Mouse (Mus musculus): Measurements from ENCODE around the gene Fam13a.
A peak's percentile ranks its signal among the peaks of the same experiment; 100 is the strongest.

Gene Fam13a

DNA sequence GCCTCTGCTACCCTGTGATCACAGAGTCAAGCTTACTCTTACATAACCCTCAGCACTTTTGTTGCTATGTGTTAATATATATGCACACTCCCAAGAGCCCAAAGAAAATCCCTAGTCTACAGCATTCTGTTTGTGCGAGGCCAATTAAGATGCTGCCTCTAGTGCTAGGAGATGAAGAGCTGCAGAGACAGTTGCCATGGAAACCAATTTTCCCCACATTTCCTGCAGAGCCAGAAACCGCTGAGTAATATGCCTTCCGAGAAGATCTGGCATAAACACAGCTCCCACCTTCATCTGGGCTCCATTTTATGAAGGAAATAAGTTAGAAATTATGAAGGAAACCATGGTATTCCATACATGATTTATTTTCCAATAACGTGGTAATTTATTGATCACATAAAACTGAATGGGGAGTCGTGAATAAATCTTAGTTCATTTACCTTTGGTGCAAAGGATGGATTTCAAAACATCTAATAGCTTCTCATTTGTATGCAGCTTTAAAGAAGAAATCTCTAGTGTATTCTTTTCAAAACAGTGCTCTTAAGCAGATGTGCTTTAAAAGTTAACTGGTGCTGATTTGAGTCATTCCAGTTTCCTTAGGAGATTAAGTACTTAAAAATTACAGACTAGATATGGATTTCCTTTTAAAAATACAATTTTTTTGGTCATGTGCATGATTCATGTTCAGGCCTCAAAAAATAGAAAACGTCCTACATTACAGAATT, 91.0 kb downstream of the Fam13a start:
- DNase-seq (ENCODE audit: low read depth, low spot score) = peak; percentile 98

GRCm38 (mm10) chr6:58932515-58933188, 91.7 kb downstream of the Fam13a start:
- no peak for DNase-seq (ENCODE audit: low read depth, low spot score)

- DNase-seq (ENCODE audit: low read depth, low spot score) = no peak
Measured at GRCm38 (mm10) chr6:58931149-58931548, 93.2 kb downstream of the Fam13a start.

GRCm38 (mm10) chr6:58929911-58930431, 94.4 kb downstream of the Fam13a start:
- peak; percentile 56 for DNase-seq (ENCODE audit: low read depth, low spot score)

- DNase-seq (ENCODE audit: low read depth, low spot score) = no peak
Measured at GRCm38 (mm10) chr6:58927881-58928280, 96.5 kb downstream of the Fam13a start.

DNA sequence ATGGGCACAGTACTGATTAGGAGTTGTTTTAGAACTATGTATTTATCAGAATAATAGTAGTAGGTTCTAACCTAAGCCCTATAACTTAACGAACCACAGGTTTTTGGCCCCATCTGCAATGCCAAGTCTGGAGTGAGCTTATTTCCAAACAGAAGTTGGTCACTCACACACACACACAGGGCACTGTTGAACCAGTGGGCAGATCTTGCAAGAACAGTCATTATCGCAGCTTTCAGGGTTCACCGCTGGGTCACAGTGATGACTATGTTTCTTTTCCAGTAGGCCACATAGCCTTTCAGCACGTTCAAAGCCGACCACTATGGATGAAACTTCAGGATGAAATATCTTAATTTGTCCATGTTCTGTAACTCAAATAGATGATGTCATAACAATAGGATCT, 101.8 kb downstream of the Fam13a start:
- DNase-seq (ENCODE audit: low read depth, low spot score) = no peak

DNA sequence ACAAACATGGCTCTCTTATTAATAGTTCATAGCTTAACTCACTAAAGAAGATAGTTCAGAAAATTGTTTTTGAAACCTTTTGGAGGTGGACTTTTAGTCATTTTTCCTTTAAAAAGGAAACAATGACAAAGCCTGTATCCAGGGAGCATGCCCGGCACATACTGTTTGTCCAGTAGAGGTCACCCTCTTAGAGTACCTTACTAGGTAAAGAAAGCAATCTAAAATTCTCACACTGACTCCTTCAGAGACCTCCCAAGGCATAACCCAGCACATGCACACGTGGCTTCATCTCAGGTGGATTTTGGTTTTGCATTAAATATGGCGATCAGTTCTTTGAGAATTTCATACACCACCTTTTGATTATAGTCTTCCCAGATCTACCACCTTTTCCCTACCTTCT, 102.7 kb downstream of the Fam13a start:
- no peak for DNase-seq (ENCODE audit: low read depth, low spot score)

GRCm38 (mm10) chr6:58920735-58921134, 103.6 kb downstream of the Fam13a start:
- no peak for DNase-seq (ENCODE audit: low read depth, low spot score)

DNA sequence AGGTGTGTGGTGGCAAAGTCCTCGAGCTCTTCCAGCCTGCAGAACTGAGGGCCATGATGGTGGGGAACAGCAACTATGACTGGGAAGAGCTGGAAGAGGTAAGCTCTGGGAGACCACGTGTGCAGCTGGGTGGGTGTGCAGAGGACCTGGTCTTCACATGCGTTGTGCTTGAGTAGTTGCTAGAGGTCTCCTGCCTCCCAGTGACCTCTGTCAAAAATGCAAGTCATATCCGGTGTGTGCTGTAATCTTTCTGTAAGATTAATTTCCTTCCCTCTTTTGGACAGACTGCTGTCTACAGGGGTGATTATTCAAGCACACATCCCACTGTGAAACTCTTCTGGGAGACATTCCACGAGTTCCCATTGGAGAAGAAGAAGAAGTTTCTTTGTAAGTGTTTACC, 107.9 kb downstream of the Fam13a start:
- DNase-seq (ENCODE audit: low read depth, low spot score) = no peak

GRCm38 (mm10) chr6:58913971-58914370, 110.4 kb downstream of the Fam13a start:
- no peak for DNase-seq (ENCODE audit: low read depth, low spot score)

- DNase-seq (ENCODE audit: low read depth, low spot score) = no peak
Measured at GRCm38 (mm10) chr6:58913551-58913950, 110.8 kb downstream of the Fam13a start.

DNA sequence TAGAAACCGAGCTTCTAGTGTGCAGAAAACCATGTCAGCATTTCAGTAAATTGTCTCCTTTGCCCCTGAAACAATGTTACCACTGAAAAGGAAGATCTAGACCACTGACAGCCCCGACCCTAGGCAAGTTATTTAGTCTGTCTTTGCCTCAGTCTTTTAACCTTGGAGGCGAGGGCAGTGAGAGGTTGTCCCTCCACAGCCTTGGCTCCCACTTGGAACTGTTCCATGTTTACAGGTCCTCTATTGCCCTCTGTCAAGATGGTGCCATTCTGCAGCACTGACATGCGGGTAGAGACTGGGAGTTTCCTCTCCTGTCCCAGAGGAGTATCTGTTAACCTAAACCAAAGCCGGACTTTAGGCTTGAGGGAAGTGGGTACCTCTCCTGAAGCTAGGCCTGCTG, 111.5 kb downstream of the Fam13a start:
- no peak for DNase-seq (ENCODE audit: low read depth, low spot score)

- DNase-seq (ENCODE audit: low read depth, low spot score) = no peak
Measured at GRCm38 (mm10) chr6:58907791-58908190, 116.6 kb downstream of the Fam13a start.

DNA sequence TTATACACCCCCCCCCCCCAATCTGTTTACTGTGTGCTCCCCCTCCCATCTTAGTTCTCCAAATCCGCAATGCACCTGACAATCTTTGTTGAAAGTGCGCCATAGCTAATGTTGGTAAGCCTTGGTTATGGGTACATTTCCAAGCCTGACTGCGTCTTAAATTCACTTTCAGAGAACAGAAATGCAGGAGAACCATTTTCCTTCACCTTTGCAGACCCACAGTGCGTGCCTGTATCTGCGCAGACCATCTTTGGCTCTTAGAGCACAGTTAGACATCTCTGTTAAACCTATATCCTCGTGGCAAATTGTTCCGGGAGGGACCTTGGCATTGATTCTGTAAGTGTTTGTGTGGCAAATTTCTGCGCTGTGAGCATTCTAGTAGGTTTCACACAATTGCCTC, 117.0 kb downstream of the Fam13a start:
- DNase-seq (ENCODE audit: low read depth, low spot score) = no peak

DNA sequence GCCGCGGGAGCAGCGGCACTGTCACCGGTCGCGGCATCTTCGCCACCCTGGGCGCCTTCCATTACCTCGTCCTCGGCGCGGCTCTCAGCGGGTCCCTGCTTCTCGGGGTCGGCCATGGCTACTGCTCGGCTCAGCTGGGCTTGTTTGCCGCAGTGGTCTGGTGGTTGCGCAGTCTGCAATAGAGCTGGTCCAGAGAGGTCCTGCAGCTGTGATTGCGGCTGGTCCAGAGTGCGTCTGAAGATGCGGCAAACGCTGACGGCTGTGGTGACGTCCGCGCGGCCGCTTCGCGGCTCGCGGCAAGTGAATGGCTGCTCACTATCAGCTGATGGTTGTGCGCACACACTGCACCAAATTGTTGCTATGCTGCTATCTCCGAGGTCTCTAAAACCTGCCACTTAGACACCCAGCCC, 117.5 kb downstream of the Fam13a start, which contains the start of gene Nap1l5:
Gene Nap1l5 (minus strand): TSS at position 225 of the 410 bp plus-strand sequence.
- DNase-seq (ENCODE audit: low read depth, low spot score) = peak; percentile 89

- DNase-seq (ENCODE audit: low read depth, low spot score) = no peak
Measured at GRCm38 (mm10) chr6:58904551-58904950, 119.8 kb downstream of the Fam13a start.

DNA sequence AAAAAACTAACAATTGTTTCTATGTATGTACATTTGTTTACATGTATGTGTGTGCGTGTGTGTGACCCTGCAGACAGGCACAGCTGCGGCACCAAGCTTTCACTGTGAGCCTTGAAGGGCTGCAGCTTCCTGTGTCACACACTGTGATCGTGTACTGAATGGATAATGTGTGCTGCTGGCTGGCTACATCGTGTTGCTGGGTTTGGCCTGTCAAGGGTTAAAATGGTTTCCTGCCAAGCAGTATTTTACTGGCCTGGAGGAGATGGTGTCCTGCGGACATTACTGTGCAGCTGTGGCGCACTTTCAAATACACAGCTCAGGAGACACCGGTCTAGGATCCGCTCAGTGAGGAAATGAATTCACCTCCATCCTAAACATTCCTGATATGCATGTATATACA, 121.2 kb downstream of the Fam13a start:
- no peak for DNase-seq (ENCODE audit: low read depth, low spot score)

GRCm38 (mm10) chr6:58900536-58900935, 123.8 kb downstream of the Fam13a start:
- DNase-seq (ENCODE audit: low read depth, low spot score) = no peak

GRCm38 (mm10) chr6:58899076-58899475, 125.3 kb downstream of the Fam13a start:
- no peak for DNase-seq (ENCODE audit: low read depth, low spot score)

- DNase-seq (ENCODE audit: low read depth, low spot score) = no peak
Measured at GRCm38 (mm10) chr6:58896648-58897047, 127.7 kb downstream of the Fam13a start.

- no peak for DNase-seq (ENCODE audit: low read depth, low spot score)
Measured at GRCm38 (mm10) chr6:58894994-58895393, 129.4 kb downstream of the Fam13a start.

GRCm38 (mm10) chr6:58893307-58893706, 131.0 kb downstream of the Fam13a start:
- DNase-seq (ENCODE audit: low read depth, low spot score) = no peak

DNA sequence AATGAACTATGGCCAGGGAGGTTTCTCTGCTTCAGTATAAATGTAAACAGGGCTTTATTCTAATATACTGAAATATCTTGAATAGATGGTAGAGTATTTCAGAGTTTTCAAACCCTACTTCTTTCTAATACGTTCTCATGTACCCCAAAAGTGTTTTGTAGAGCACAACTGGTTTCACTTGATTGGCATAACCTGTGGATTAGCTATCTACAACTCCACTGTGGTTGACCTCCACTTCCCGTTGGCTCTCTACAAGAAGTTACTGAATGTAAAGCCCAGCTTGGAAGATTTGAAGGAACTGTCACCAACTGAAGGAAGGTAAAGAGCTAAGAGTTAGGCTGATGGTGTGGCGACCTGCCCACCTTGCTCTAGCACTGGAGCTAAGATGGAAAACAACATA, 134.4 kb downstream of the Fam13a start:
- DNase-seq (ENCODE audit: low read depth, low spot score) = no peak
